Mouse (Mus musculus) CH12.LX (cell line): ENCODE results near the gene Chd9. TPM values are rescaled to one million over a fixed set of nuclear protein-coding genes. Genes with fewer than 3 reads are reported as not detected.

Experiments
- DNase-seq: peaks from one replicate; pipeline ENCODE4 v3.0.0-alpha.2; 2013; ENCODE audit errors: extremely low read depth
- H3K27ac ChIP-seq: 2 replicates; pipeline ENCODE4 v1.5.1; 2012; ENCODE audit warnings: low read depth, mild to moderate bottlenecking, control low read depth, moderate library complexity; ENCODE audit not compliant: insufficient read depth
- H3K27me3 ChIP-seq: replicated peaks from 2 replicates; pipeline ENCODE3; 2012; ENCODE audit warnings: inconsistent platforms
- H3K36me3 ChIP-seq, 2 experiments: replicated peaks in 1 of 2; 2 replicates each; pipeline versions ENCODE3 to v1.6.1; 2012; ENCODE audit warnings: inconsistent platforms in 1 of 2, low read length in 1 of 2, mild to moderate bottlenecking in 1 of 2, mixed read lengths in 1 of 2, moderate library complexity in 1 of 2; ENCODE audit not compliant: control insufficient read depth in 1 of 2, insufficient read depth in 1 of 2
- H3K4me1 ChIP-seq, 2 experiments: 2 replicates each; pipeline ENCODE4 v1.6.1; 2012; ENCODE audit warnings: inconsistent platforms in 1 of 2, moderate library complexity in 1 of 2; ENCODE audit not compliant: insufficient read depth in 2 of 2, control insufficient read depth in 1 of 2
- H3K4me2 ChIP-seq: 2 replicates; pipeline ENCODE4 v1.6.1; 2012; ENCODE audit warnings: low read depth, mild to moderate bottlenecking, control low read depth; ENCODE audit not compliant: poor library complexity, insufficient read depth, severe bottlenecking
- H3K4me3 ChIP-seq, 3 experiments: fragments of 150-350 bp in 1 of 3; sonication (generic) in 1 of 3; replicated peaks in 1 of 3; 2 replicates each; pipeline versions ENCODE3 to v1.5.1; 2011 to 2012; ENCODE audit warnings: low read depth in 2 of 3, low read length in 2 of 3, mild to moderate bottlenecking in 2 of 3, moderate library complexity in 2 of 3, control low read depth in 1 of 3, improper control_type of control experiment in 1 of 3, inconsistent platforms in 1 of 3, mixed read lengths in 1 of 3; ENCODE audit not compliant: poor library complexity in 1 of 3
- H3K79me2 ChIP-seq: replicated peaks from 2 replicates; pipeline ENCODE4 v1.6.1; 2012; ENCODE audit warnings: mild to moderate bottlenecking, moderate library complexity; ENCODE audit not compliant: control insufficient read depth, poor library complexity, insufficient read depth, severe bottlenecking; ENCODE audit errors: extremely low read depth
- H3K9ac ChIP-seq: 2 replicates; pipeline ENCODE4 v1.6.1; 2012; ENCODE audit warnings: low read depth, mild to moderate bottlenecking, control low read depth, moderate library complexity; ENCODE audit not compliant: insufficient read depth
- H3K9me3 ChIP-seq: replicated peaks from 2 replicates; pipeline ENCODE3; 2012; ENCODE audit warnings: low read length, inconsistent platforms, mixed read lengths
- BHLHE40 ChIP-seq: IDR thresholded peaks from 2 replicates; pipeline ENCODE4 v1.6.1; 2011; ENCODE audit warnings: mild to moderate bottlenecking, low read depth, low read length, improper control_type of control experiment
- CHD1 ChIP-seq: IDR thresholded peaks from 2 replicates; pipeline ENCODE4 v1.6.1; 2012; ENCODE audit warnings: low read depth, low read length, improper control_type of control experiment, inconsistent platforms
- CTCF ChIP-seq, 2 experiments: IDR thresholded peaks in 1 of 2; conservative IDR thresholded peaks in 1 of 2; 2 replicates each; pipeline ENCODE4 v1.5.1; 2011 to 2012; ENCODE audit warnings: low read depth in 2 of 2, low read length in 2 of 2, improper control_type of control experiment in 1 of 2, inconsistent platforms in 1 of 2, mild to moderate bottlenecking in 1 of 2, moderate library complexity in 1 of 2
- JUND ChIP-seq: conservative IDR thresholded peaks from 2 replicates; pipeline ENCODE4 v1.6.1; 2011; ENCODE audit warnings: low read depth, low read length, improper control_type of control experiment
- MAX ChIP-seq: IDR thresholded peaks from 2 replicates; pipeline ENCODE4 v1.6.1; 2011; ENCODE audit warnings: low read length, improper control_type of control experiment
- MAZ ChIP-seq: IDR thresholded peaks from 2 replicates; pipeline ENCODE4 v1.6.1; 2012; ENCODE audit warnings: low read depth, mild to moderate bottlenecking, inconsistent platforms, low read length, improper control_type of control experiment, moderate library complexity
- MXI1 ChIP-seq: IDR thresholded peaks from 2 replicates; pipeline ENCODE4 v1.6.1; 2011; ENCODE audit warnings: mild to moderate bottlenecking, low read depth, low read length, improper control_type of control experiment
- NRF1 ChIP-seq: IDR thresholded peaks from 2 replicates; pipeline ENCODE4 v1.6.1; 2014; ENCODE audit warnings: low read depth, mild to moderate bottlenecking, inconsistent platforms, low read length, improper control_type of control experiment, moderate library complexity
- POLR2A ChIP-seq: IDR thresholded peaks from 2 replicates; pipeline ENCODE4 v1.6.1; 2011; ENCODE audit warnings: low read depth, mild to moderate bottlenecking, improper control_type of control experiment, low read length
- RCOR1 ChIP-seq: conservative IDR thresholded peaks from 2 replicates; pipeline ENCODE4 v1.6.1; 2012; ENCODE audit warnings: low read depth, mild to moderate bottlenecking, inconsistent platforms, low read length, improper control_type of control experiment
- ZKSCAN1 ChIP-seq: IDR thresholded peaks from 2 replicates; pipeline ENCODE4 v1.6.1; 2012; ENCODE audit warnings: low read depth, inconsistent platforms, low read length, improper control_type of control experiment, borderline replicate concordance
- dilution Hi-C: fragments of 300-500 bp; cut with MboI; formaldehyde crosslinking; loops from 2 replicates; pipeline ENCODE4 v1.14.3; 2020; ENCODE audit warnings: low sequenced_read_pairs; ENCODE audit not compliant: extremely low pct_unique_long_range_greater_than_20kb, extremely low pct_ligation_motif_present
- in situ Hi-C: fragments of 300-500 bp; cut with MboI; formaldehyde crosslinking; loops from 3 replicates; pipeline ENCODE4 v1.14.3; 2019; ENCODE audit warnings: low sequenced_read_pairs, low pct_ligation_motif_present, low pct_unique_long_range_greater_than_20kb, mixed read lengths
- polyA plus RNA-seq: library from polyadenylated mRNA; unstranded; fragments of >175 nt; gene quantifications from 2 replicates; pipeline ENCODE4 v1.2.1, GENCODE M21; 2012; ENCODE audit warnings: low read depth; ENCODE audit not compliant: insufficient read length
- total RNA-seq, 2 experiments: library from RNA; depleted of rRNA; stranded (reverse); fragments of 300-350 nt in 1 of 2; fragments of >200 nt in 1 of 2; gene quantifications; 2 replicates each; pipeline ENCODE4 v1.2.3; 2012 to 2014

Chd9 gene
- total and polyA plus RNA-seq, 3 experiments = 12.7 to 188 (median 15.1) TPM

DNA sequence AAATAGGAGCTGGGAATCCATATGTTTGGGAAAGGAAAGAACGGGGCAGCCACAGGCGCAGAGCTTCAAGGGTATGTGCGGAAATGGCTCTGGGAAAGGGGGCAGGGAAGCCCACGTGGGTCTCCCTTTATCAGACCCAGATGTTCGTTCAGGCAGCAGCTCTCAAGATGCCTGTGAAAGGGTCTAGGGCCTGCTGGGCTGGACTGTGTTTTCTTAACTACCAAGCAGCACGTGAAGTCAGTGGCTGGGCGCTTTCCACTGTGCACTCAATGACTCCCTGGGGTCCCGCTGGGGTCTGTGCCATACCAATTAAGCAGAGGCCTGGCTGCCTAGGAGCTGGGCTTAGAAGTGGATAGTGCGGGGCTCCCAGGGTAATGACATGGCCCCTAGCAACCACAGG is 33.9 kb downstream of the Chd9 start:
- in situ Hi-C loops = no loop called here
- peaks cover 3 to 17% of the 10 kb centered on the region in 2 experiments for H3K36me3 ChIP-seq
- no peak overlapping the region for H3K4me3 ChIP-seq
- peak overlapping the region; percentile 67 for H3K4me2 ChIP-seq
- H3K27me3 ChIP-seq = no peaks in the 10 kb centered on the region
- H3K4me1 ChIP-seq = peaks cover 14 to 31% of the 10 kb centered on the region in 2 experiments
- H3K27ac ChIP-seq = no peak overlapping the region
- dilution Hi-C loops = no loop called here
- TF ChIP-seq POLR2A (no peak), MAZ (0 out of 2 replicates have a peak, but pooled peaks have one; percentile 10), BHLHE40 (peak; percentile 23; the same call in 1 of the 2 replicates), CHD1 (no peak)
- H3K9ac ChIP-seq = peak overlapping the region; percentile 53; the same call in 1 of the 2 replicates
- H3K9me3 ChIP-seq = no peaks in the 10 kb centered on the region
- H3K79me2 ChIP-seq = 0 out of 2 replicates have a peak, but pooled peaks cover 2% of the 10 kb centered on the region
- DNase-seq = no peak

DNA sequence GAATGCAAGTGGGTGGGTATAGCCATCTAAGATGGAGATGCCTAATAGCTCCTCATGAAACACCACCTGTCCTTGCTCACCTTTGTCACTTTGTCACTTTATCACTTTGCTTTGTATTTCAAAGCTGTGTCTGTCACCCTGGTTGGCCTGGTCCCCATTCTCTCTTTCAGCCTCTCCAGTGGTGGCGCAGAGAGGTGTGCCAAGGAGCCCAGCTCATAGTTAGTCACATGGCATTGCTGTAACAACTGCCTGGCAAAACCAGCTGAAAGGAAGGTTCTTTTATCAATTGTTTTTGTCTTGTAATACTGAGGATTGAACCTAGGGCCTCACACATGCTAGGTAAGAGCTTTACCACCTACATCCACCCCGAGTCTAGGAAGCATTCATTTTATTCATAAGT is 38.9 kb downstream of the Chd9 start:
- Histone ChIP-seq H3K4me2 (no peak overlapping the region), H3K79me2 (no peaks in the 10 kb centered on the region), H3K27me3 (no peaks in the 10 kb centered on the region), H3K9ac (no peak overlapping the region), H3K4me1 (peaks cover 16 to 49% of the 10 kb centered on the region in 2 experiments), H3K27ac (no peak overlapping the region), H3K9me3 (no peaks in the 10 kb centered on the region), H3K36me3 (peaks cover 4 to 23% of the 10 kb centered on the region in 2 experiments), H3K4me3 (no peak overlapping the region)
- dilution Hi-C loops (no loop called here), in situ Hi-C loops (no loop called here)
- TF ChIP-seq RCOR1 = no peak
- no peak for TF ChIP-seq POLR2A
- no peak for TF ChIP-seq MXI1
- no peak for TF ChIP-seq JUND
- TF ChIP-seq MAX = no peak
- TF ChIP-seq CTCF (conservative IDR thresholded peaks at IDR 0.05 in 1 of 2, IDR thresholded peaks at IDR 0.05 in 1 of 2; ENCODE audit: low read depth in 2 of 2, low read length in 2 of 2) = no peak
- TF ChIP-seq ZKSCAN1 = no peak
- no peak for DNase-seq

DNA sequence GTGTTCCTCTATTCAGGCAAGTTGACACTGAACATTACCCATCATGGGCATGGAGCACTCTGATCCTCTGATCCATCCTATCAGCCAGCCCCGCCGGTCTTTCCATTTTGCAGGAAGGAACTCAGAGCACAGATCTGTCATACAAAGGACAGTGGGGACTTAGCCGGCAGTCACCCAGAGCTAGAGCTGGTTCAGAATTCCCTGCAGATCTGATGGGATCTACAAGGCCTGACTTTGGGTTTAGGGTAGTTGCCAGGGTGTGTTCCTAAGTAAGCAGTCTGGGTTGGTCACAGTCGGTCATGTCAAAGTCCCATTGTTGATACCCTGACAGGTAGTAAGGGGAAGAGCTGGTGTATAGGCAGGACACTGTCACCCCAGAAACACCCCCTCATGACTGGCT is 39.8 kb downstream of the Chd9 start:
- DNase-seq = no peak
- H3K4me1 ChIP-seq = peaks cover 15 to 46% of the 10 kb centered on the region in 2 experiments
- H3K9me3 ChIP-seq = no peaks in the 10 kb centered on the region
- peaks cover 4 to 25% of the 10 kb centered on the region in 2 experiments for H3K36me3 ChIP-seq
- no peak overlapping the region for H3K4me2 ChIP-seq
- no peak for TF ChIP-seq NRF1
- dilution Hi-C loops (no loop called here), in situ Hi-C loops (no loop called here)
- H3K9ac ChIP-seq = no peak overlapping the region
- no peak overlapping the region for H3K27ac ChIP-seq
- no peaks in the 10 kb centered on the region for H3K79me2 ChIP-seq
- H3K27me3 ChIP-seq = no peaks in the 10 kb centered on the region
- H3K4me3 ChIP-seq = no peak overlapping the region
